Mouse (Mus musculus) ES-CJ7 (cell line): Measurements from ENCODE around the gene Ak4.

Experiments
- DNase-seq: peaks from one replicate; pipeline ENCODE4 v3.0.0; 2011; ENCODE audit warnings: low read depth, low spot score

Gene Ak4

GRCm38 (mm10) chr4:101419151-101419910 is at the start of gene Ak4:
Gene Ak4, plus strand, starts transcription at chr4:101419277.
- peak; percentile 42 for DNase-seq

- DNase-seq, result no peak
Observed at GRCm38 (mm10) chr4:101369738-101370275, 49.3 kb upstream of the Ak4 start.

- no peak for DNase-seq
Observed at GRCm38 (mm10) chr4:101372283-101372682, 46.8 kb upstream of the Ak4 start.

GRCm38 (mm10) chr4:101372751-101373150 is 46.3 kb upstream of the Ak4 start:
- no peak for DNase-seq

- DNase-seq, result no peak
Observed at GRCm38 (mm10) chr4:101374104-101374503, 45.0 kb upstream of the Ak4 start.

GRCm38 (mm10) chr4:101376835-101377234 is 42.2 kb upstream of the Ak4 start:
- no peak for DNase-seq

- no peak for DNase-seq
Observed at GRCm38 (mm10) chr4:101378241-101378640, 40.8 kb upstream of the Ak4 start.

- DNase-seq, result no peak
Observed at GRCm38 (mm10) chr4:101378778-101379177, 40.3 kb upstream of the Ak4 start.

- no peak for DNase-seq
Observed at GRCm38 (mm10) chr4:101385002-101385401, 34.1 kb upstream of the Ak4 start.

- peak; percentile 65 for DNase-seq
Observed at GRCm38 (mm10) chr4:101388246-101388645, 30.8 kb upstream of the Ak4 start.

- DNase-seq, result peak; percentile 75
Observed at GRCm38 (mm10) chr4:101388656-101389055, 30.4 kb upstream of the Ak4 start.

- DNase-seq, result peak; percentile 83
Observed at GRCm38 (mm10) chr4:101392229-101392628, 26.8 kb upstream of the Ak4 start.

GRCm38 (mm10) chr4:101393292-101393711 is 25.8 kb upstream of the Ak4 start:
- DNase-seq, result no peak

- no peak for DNase-seq
Observed at GRCm38 (mm10) chr4:101395021-101395533, 24.0 kb upstream of the Ak4 start.

- no peak for DNase-seq
Observed at GRCm38 (mm10) chr4:101400025-101400594, 19.0 kb upstream of the Ak4 start.

GRCm38 (mm10) chr4:101401945-101402344 is 17.1 kb upstream of the Ak4 start:
- DNase-seq, result no peak

GRCm38 (mm10) chr4:101404863-101405262 is 14.2 kb upstream of the Ak4 start:
- no peak for DNase-seq

- DNase-seq, result no peak
Observed at GRCm38 (mm10) chr4:101406411-101407196, 12.5 kb upstream of the Ak4 start.

GRCm38 (mm10) chr4:101416966-101417365 is 2.1 kb upstream of the Ak4 start:
- DNase-seq, result no peak

GRCm38 (mm10) chr4:101419911-101420880 is 1.1 kb downstream of the Ak4 start:
- no peak for DNase-seq

GRCm38 (mm10) chr4:101422996-101423395 is 3.9 kb downstream of the Ak4 start:
- DNase-seq, result no peak
